Mouse (Mus musculus): ENCODE data around the gene Ifngr1. TPM values are rescaled to one million over a fixed set of nuclear protein-coding genes. Genes with fewer than 3 reads are reported as not detected.

The Ifngr1 gene
- polyA plus RNA-seq, 1 experiment, result 22.7 TPM

- no peak for DNase-seq (ENCODE audit: extremely low spot score in 1 of 2, low spot score in 1 of 2)
Observed at GRCm38 (mm10) chr10:19631616-19632195, 40.0 kb downstream of the Ifngr1 start.

DNA sequence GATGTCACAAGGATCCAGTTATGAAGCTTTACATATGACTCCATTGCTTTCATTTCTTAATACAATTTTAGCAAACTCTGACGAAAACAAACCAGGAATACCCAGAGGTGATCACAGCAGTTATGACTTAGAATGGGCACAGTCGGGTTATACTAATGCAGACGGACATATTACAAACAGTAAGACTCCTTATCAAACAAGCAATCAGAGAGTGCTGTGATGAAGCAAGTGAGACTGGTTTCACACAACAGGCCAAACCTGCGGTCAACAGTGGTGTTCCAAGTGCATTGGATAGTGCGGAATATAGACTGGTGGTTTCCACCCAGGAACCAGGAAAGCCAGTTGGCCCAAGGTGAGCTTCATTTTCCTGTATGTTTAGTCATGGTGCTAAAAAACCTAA, 47.1 kb downstream of the Ifngr1 start:
- no peak for DNase-seq (ENCODE audit: extremely low spot score in 1 of 2, low spot score in 1 of 2)

DNA sequence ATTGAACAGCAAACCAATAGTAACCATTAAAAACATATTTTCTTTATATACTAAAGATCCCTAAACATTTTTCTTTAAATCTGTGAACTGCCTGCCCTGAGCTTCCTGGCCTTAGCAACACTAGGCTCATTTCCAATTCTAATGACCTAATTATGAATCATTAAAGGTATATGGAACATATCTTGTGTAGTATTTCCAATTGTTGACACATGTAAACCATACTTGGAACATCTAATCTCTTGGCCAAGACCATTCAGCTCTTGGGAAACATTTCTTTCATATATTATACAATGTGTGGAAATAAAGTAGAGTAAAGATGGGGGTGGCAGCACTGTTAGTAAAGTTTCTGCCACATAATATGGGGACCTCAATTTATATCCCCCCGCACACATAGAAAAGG, 47.9 kb downstream of the Ifngr1 start:
- no peak for DNase-seq (ENCODE audit: extremely low spot score in 1 of 2, low spot score in 1 of 2)

- peak; percentile 34 to 63 for DNase-seq (ENCODE audit: extremely low spot score in 1 of 2, low spot score in 1 of 2)
Observed at GRCm38 (mm10) chr10:19645119-19645518, 53.4 kb downstream of the Ifngr1 start.

- no peak for DNase-seq (ENCODE audit: extremely low spot score in 1 of 2, low spot score in 1 of 2)
Observed at GRCm38 (mm10) chr10:19657426-19657825, 65.7 kb downstream of the Ifngr1 start.

Other genes with a start within 250 kb of the Ifngr1 start
- gene Olig3, start 235.4 kb upstream of the Ifngr1 start, polyA plus RNA-seq (2012; rRNA removed), result not detected in 2 replicates
- not detected in 2 replicates for gene Il22ra2, start 30.0 kb downstream of the Ifngr1 start, polyA plus RNA-seq (2012; rRNA removed)
- 2.1 and 2.3 TPM in 2 replicates for gene Il20ra, start 120.6 kb downstream of the Ifngr1 start, polyA plus RNA-seq (2012; rRNA removed)